Mouse (Mus musculus) mouse embryonic stem cell (cell line): Measurements from ENCODE around the gene C1galt1.

ENCODE experiments used
- in situ Hi-C, 2 experiments: fragments of 300-500 bp; cut with MboI; formaldehyde crosslinking; loops; 1 replicate in 1 of 2; 3 replicates in 1 of 2; pipeline ENCODE4 v1.14.3; 2019 to 2020; ENCODE audit warnings: low sequenced_read_pairs in 2 of 2, low pct_unique_long_range_greater_than_20kb in 1 of 2, mixed read lengths in 1 of 2; ENCODE audit not compliant: unreplicated experiment in 1 of 2

Gene C1galt1

DNA sequence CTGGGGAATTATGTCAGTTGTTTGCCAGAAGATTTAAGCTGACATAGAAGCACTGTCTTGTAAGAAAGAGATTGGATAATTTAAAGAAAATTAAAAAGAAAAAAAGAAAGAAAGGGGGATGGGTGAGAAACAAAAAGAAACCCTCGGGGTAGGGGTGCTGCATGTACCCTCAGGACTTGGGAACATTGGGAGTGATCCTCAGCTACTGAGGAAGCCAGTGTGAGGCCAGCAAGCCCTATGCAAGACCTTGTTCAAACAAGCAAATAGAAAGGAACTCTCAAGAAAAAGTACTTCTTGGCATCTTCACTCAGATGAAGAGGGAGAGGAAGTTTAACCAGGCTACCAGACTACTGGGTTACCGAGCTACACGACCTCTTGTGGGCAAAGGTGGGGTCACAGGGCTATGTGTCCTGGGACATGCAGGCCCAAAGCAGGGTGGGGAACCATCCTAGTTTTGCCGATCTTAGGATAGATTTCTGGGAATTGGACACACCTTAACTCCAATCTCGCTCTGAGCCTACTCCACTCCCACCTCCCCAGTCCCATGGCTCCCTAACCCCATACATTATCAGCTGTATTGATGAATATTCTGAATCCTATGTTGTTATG lies 12.1 kb downstream of the C1galt1 start:
- in situ Hi-C loops, result loop anchor here in 1 of 2 experiments (10.0 kb wide), 1 partner anchor 122 kb away; no protein-coding TSS in a partner anchor

DNA sequence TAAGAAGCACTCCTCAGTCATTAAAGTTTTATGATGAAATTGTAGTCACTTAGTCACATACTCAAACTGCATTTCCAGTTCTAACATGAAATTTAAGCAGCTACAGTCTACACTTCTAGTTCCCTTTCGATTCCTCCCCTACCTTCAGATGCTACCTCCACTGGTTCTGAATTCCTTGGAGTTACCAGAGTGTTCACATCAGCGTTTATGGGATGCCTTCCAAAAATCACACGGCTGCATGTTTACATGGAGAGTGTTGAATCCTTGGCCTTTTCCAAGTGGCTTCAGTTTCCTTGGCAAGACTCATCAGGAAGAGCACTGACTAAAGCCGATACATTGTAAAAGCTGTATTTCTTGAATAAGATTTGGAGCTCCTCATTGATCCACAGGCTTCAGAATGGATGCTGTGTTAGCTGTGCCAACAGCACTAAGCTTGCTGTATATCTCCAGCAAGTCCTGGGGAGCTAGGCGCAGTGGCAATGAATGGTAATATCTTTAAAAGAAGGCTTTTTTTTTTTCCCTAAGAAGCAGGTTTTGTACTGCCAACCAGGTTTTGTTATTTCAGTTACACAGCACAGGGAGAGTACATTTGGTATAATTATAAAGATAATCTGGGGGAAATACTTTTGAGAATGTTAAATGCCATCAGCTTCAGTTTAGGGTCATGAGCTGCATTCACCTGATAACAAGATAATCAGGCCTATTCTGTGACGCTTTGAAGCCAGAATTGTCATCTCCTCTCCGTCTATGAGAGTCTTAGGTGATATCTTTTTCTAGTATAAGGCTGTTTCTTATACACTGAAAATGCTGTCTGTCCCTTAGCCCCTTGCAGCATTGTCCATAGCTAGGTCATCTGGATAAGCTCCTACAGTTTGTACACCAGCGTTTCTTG lies 13.0 kb downstream of the C1galt1 start:
- in situ Hi-C loops, result loop anchor here in 1 of 2 experiments (10.0 kb wide), 1 partner anchor 123 kb away; no protein-coding TSS in a partner anchor

- in situ Hi-C loops, result loop anchor here in 1 of 2 experiments (10.0 kb wide), 1 partner anchor 124 kb away; no protein-coding TSS in a partner anchor
Measured at GRCm38 (mm10) chr6:7858586-7858985, 13.9 kb downstream of the C1galt1 start.

DNA sequence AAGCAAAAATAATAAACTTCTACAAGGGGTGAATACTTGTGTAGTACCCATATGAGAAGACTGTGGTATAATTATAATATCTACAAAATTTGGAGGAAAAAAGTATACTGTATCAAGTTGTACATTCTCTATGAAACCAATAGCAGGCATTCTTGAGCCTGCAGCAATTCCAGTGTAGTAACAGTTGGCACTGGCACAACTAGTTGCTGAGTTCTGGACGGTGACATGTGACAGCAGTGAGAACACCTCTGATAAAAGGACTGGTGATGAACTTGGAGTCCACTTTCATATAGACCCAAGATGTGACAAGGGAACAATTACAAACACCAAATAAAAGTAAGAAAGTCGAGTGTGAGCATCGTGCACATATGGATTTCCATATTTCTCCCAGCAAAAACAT lies 14.5 kb downstream of the C1galt1 start:
- in situ Hi-C loops, result loop anchor here in 1 of 2 experiments (10.0 kb wide), 1 partner anchor 124 kb away; no protein-coding TSS in a partner anchor

DNA sequence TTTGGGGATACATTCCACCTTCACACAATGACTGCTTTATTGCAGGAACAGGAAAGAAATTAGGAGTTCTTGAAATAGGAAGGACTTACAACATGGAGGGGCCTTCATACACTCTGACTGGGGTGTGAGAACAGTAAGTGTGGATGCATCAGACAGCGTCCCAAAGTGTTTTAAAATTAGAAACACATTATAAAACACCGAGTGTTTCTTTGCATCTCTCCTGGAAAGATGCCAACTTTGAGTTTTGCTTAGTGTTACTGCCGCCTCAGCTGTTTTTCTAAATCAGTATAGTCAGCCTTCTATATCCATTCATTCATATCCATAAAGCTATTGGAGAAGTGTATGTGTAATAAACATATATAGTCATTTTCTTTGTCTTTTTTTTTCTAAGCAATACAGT lies 16.4 kb downstream of the C1galt1 start:
- in situ Hi-C loops, result no loop called here

GRCm38 (mm10) chr6:7863354-7863753 lies 18.7 kb downstream of the C1galt1 start:
- in situ Hi-C loops, result no loop called here

DNA sequence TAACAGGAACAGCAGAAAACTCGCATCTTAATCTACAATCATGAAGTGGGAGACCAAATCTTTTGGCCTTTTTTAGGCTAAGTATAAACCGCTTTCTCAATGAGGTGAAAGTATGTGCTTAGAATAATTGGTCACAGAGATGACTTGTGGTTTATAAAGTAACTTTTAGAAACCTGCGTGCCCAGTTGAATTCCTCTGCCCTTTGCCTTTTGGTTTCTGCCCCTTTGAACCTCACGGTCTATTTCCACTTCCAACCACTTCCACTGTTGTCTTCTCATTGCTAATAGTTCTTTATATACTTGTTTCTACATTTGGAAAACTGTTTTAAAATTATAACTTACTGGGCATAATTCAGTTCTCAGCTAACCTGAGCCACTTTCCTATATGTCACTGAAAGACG lies 32.2 kb downstream of the C1galt1 start:
- in situ Hi-C loops, result no loop called here

DNA sequence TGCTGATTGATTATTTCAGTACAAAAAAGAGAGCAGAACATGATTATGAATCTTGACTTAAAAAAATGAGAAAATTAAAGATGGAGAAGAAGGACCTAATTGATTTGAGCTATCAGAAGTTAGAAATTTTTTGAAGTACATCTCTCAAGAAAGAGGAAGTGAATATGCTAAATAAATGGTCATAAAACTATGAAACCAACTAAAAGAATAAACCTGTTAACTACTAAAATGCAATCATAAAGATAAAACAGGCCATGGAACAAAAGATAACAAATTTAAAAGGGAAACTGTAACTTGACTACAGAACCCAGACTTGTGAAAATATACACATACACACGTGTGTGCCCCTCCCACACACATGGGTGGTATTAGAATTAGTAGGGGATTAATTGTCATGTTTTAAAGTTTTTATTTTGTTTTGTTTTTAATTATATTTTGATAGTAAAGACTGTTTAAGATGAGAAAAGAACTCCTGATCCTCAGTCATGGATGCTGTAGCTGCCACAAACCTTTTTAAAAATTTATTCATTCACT lies 37.0 kb downstream of the C1galt1 start:
- in situ Hi-C loops, result no loop called here

DNA sequence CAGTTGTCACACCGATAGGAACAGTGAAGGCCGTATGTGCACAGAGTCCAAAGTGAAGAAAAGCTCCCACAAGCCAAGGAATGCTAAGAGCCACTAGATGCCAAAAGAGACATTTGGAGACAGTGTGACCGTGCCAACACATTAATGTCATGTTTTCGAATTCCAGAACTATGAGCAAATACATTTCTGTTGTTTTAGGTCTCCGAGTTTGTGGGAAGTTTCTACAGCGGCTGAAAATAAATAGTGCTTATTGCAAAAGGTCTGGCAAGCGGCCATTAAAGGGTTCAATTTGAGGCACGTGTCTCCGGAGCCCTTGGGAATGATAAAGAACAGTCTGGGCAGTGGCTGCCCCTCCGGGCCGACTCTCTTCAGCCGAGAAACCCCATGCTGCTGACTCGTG lies 37.9 kb downstream of the C1galt1 start:
- in situ Hi-C loops, result no loop called here

DNA sequence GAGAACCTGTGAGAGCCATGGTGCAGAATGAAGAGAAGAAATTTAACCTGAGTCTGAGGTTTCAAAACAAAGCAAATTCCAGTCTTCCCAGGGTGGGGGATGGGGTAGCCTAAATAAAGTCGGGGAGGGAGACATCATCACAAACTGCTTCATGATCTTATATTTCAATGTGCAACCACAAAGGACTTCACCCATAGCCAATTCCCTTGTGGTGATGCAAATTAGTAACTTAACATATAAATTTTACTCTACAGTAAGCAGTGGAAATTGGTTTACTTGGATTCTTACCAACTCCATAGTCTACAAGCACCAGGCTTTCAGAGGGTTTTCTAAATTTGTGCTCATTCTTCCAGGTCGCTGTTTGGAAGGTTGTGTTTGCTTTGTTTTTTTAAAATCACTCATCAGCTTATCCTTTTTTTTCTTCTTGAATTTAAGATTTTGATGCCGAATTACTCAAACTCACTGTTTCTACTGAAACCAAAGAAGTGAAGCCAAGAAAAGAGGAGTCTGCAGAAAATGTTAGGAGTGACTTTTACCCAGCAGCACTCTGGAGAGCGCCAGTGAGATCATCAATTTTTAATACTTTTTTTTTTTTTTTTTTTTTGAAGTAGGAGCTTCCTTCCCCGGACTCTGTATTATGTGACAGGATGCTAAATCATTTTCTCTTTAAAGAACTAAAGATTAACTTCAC lies 41.5 kb downstream of the C1galt1 start:
- in situ Hi-C loops, result no loop called here

- in situ Hi-C loops, result no loop called here
Measured at GRCm38 (mm10) chr6:7886685-7887004, 42.0 kb downstream of the C1galt1 start.

- in situ Hi-C loops, result no loop called here
Measured at GRCm38 (mm10) chr6:7896339-7896738, 51.7 kb downstream of the C1galt1 start.

- in situ Hi-C loops, result no loop called here
Measured at GRCm38 (mm10) chr6:7912015-7912414, 67.4 kb downstream of the C1galt1 start.
